Mouse (Mus musculus): Measurements from ENCODE around the gene Nccrp1.

DNA sequence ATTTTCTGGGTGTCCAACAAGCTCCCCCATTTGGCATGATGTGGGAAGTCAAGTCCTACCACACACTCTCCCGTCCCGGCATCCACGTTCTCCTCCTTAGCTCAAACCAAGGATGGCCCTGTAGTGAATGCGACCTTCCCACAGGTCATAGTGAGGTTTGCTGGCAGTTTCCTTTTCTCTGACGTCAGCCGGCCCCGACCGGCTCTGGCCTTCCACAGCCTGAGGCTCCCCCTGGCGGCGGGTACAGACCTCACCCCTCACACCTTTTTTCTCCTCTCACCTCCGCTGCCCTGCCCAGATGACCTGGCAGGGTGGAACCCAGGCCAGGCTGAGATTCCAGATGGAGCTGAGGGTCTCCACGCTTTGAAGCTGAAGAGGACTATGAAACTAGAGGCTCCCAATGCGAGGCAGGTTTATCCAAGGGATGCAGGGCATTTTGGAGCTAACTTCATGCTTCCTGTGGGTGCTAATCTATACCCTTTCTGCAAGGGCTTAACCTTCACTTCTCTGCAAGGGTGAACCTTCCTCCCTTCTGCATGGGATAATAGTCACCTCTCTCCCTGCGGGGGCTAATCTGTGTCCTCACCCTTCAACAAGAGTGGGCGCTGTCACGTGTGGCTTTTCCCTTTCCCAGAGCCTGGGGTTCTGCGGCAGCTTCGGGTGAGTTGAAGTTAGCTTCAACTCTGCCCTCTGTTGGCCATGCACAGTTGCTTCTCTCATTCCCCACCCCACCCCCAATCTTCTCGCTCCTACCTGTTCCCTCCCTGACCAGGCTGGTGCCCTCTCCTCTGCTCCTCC is 18.9 kb downstream of the Nccrp1 start:
- no peak for TF ChIP-seq POLR2A (IDR thresholded peaks at IDR 0.05; ENCODE audit: insufficient read depth, low read depth, low read length)
- TF ChIP-seq CTCF (IDR thresholded peaks at IDR 0.05): peak; percentile 94

All from heart, adult 2 months (tissue).